Mouse (Mus musculus): ENCODE measurements around the gene Tmed4. TPM values are rescaled to one million over a fixed set of nuclear protein-coding genes. Genes with fewer than 3 reads are reported as not detected.

Tmed4 gene
- polyA plus RNA-seq (2012; rRNA removed) = 114 and 130 TPM in 2 replicates

DNA sequence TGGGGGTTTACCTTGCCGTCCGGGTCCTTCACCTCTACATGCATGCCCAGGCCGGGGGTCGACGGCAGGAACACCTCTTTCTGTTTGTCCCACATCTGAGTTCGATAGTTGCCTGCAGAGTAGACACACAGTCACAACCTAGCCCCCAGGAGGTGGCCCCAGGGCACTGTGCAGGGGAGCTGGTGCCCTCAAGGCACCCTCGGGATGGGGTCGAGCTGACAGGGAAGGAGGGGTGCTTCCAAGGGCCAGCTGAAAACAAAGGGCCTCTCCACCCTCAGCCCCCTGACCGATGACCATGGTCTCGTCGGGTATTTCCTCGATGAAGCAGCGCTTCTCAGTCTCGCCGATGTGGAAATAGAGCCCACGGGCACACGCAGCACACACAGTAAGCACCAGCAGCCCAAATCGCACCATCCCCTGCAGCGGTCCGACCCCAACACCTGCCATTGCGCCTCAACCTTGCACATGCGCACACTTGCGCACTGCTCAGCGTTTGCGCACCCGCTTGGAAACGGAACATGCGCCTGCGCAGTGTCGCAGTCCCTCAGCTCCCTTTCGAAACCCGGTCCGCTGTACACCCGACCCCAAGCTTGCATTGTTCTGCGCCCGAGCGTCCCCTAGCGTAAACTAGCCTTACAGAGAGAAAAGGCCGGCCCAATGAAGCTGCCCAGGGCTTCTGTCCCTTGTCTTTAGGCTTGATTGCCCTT is at the start of gene Tmed4:
Tmed4 (minus strand) TSS at position 484 of the 707 bp plus-strand sequence.

GRCm38 (mm10) chr11:6291401-6292115 is 16.9 kb upstream of the Tmed4 start, which contains the start of gene Ogdh:
TSS of gene Ogdh (plus strand) at chr11:6291633.

DNA sequence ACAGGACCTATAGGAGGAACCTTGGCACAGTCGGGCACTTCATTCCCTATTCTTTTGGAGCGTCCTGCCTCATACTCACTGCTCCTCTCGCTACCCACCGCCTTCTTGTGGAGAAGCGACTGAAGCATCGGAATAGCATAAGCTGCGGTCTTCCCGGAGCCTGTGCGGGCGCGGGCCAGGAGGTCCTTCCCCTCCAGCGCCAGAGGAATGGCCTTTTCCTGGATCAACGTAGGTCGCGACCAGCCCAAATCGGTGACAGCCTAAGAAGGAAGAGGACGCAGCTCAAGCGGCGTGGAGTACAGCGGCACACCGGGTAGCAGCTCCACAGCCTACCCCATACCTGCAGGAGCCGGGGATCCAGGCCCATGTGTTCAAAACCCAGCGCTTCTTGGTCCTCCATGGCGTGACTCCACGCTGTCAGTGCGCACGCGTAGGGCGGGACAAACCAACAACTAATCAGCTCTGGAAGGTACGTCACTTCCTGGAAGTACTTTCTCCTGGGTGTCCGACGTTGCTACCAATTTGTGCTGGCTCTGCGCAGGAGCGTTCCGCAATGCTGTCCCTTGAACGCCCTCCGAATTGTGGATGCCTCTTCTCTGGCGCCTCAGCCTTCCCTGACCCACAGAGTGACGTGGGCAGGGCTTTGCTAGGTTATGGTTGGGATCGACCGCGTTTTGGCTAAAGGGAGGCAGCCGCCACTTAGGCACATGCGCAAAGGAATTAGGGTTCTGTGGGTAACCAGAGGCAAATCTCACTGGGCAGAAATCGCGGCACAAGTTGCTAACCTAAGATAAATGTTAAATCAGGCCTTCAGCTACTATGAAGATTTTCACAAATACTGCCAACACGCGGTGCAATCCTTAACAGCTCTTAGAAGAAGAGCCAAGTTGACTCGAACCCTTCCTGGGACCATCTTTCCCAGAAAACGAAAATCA is 7.1 kb downstream of the Tmed4 start, which contains the start of gene Ddx56:
Ddx56 (minus strand) TSS at position 453 of the 935 bp plus-strand sequence.

GRCm38 (mm10) chr11:6230012-6230411 is 44.7 kb downstream of the Tmed4 start, which contains the start of gene Npc1l1:
TSS of gene Npc1l1 (minus strand) at chr11:6230143.

Other genes starting within 250 kb of the Tmed4 start
- 4.7 and 5.1 TPM in 2 replicates for gene Camk2b, start 208.5 kb downstream of the Tmed4 start, polyA plus RNA-seq (2012; rRNA removed)
- gene A730071L15Rik, start 74.8 kb downstream of the Tmed4 start, polyA plus RNA-seq (2012; rRNA removed) = 0.13 and 0.34 TPM in 2 replicates
- 49.4 and 50.8 TPM in 2 replicates for gene Nudcd3, start 74.5 kb downstream of the Tmed4 start, polyA plus RNA-seq (2012; rRNA removed)
- 0.07 and 0.09 TPM in 2 replicates for gene Npc1l1, start 44.7 kb downstream of the Tmed4 start, polyA plus RNA-seq (2012; rRNA removed)
- 56.3 and 62.0 TPM in 2 replicates for gene Ddx56, start 7.1 kb downstream of the Tmed4 start, polyA plus RNA-seq (2012; rRNA removed)
- 48.8 and 61.6 TPM in 2 replicates for gene Ogdh, start 16.8 kb upstream of the Tmed4 start, polyA plus RNA-seq (2012; rRNA removed)
- gene Zmiz2, start 114.2 kb upstream of the Tmed4 start, polyA plus RNA-seq (2012; rRNA removed) = 42.8 and 57.0 TPM in 2 replicates
- 3,603 and 3,967 TPM in 2 replicates for gene Ppia, start 140.6 kb upstream of the Tmed4 start, polyA plus RNA-seq (2012; rRNA removed)
- gene H2afv, start 169.6 kb upstream of the Tmed4 start, polyA plus RNA-seq (2012; rRNA removed) = 491 and 846 TPM in 2 replicates
- gene Purb, start 201.0 kb upstream of the Tmed4 start, polyA plus RNA-seq (2012; rRNA removed) = 14.3 and 20.2 TPM in 2 replicates
- gene Myo1g, start 246.1 kb upstream of the Tmed4 start, polyA plus RNA-seq (2012; rRNA removed) = 1.1 TPM in 2 replicates

All from central nervous system, embryonic 11.5 days (tissue).